Mouse (Mus musculus) retina, postnatal 1 day (tissue): Measurements from ENCODE around the gene Ogfod3.

Experiments used
- DNase-seq: peaks from one replicate; pipeline ENCODE4 v3.0.0-alpha.2; 2012

The Ogfod3 gene

DNA sequence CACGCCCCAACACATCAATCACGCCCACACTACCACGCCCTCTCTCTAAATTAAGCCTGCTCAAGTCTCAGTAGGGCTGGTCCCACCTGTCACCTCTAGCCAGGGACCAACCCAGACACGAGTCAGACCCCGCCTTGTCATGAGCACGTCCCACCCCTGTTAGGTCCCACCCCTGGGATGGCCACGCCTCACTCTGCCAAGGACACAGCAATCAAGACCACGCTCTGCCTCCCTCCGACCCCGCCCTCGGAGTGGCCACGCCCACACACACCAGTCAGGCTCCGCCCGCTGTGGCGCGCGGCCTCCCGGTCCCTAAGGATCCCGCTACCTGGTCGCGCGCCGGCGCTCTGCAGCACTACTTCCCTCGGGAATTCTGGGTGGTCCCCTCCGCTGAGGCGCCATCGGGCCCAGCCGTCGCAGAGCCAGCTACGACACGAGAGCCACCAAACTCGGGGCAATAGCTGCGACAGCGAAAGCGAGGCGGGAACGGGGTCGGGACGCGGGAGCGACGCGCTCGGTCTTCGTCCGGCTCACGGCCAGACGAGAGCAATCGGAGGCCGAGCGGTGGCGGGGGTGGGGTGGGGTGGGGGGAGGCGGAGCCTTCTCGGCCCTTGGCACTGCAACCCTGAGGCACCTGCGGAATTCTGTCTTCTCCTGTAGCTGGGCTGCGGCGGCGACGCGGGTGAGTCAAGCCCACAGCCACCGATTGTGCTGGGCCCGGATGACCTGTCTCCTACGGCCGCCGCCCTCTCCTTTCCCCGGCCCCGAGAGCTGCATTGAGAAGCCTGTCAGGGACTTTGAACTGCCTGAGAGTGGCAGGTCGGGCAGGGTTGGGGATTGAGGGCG, at the start of gene Ogfod3, which contains the start of gene Hexdc:
Gene Ogfod3, minus strand, starts transcription at position 551 of the 846 bp plus-strand sequence.
Gene Hexdc, plus strand, starts transcription at position 273 of the 846 bp plus-strand sequence.
- DNase-seq, result peak; percentile 98

DNA sequence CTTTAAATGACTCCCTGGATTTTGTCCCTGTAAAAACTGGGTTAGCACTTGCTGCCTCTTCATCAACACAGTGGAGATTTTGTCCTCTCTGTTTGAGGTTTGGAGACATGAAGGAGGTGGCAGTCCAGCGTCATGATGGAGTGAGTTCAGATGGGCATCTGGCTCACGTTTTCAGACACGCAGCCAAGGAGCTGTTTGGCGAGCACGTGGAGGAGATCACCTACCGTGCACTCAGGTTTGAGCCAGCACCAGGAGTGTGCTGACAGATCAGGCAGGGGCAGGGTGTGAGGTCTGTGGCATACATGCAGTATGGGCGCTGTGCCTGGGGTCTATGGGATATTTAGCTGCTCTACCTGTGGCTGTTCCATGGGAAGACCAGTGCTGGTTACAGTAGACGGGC, 45.7 kb upstream of the Ogfod3 start:
- DNase-seq, result no peak

DNA sequence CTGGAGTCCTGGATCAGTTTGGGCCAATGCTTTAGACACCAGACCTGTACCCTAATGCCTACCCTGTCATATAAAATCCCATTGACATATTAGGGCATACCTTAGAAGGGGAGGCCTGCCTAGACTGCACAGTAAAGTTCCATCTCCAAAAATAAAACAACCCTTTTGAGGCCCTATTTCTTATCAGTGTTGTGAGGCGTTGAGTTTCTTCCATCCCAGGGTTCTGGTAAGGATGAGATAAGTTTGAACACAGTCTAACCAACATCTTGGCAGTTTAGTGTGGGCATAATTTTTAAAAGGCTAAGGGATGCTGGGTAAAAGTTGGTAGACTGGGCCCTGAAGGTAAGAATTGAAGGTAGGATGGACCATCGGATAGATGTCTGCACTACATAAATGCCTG, 35.2 kb upstream of the Ogfod3 start:
- no peak for DNase-seq

DNA sequence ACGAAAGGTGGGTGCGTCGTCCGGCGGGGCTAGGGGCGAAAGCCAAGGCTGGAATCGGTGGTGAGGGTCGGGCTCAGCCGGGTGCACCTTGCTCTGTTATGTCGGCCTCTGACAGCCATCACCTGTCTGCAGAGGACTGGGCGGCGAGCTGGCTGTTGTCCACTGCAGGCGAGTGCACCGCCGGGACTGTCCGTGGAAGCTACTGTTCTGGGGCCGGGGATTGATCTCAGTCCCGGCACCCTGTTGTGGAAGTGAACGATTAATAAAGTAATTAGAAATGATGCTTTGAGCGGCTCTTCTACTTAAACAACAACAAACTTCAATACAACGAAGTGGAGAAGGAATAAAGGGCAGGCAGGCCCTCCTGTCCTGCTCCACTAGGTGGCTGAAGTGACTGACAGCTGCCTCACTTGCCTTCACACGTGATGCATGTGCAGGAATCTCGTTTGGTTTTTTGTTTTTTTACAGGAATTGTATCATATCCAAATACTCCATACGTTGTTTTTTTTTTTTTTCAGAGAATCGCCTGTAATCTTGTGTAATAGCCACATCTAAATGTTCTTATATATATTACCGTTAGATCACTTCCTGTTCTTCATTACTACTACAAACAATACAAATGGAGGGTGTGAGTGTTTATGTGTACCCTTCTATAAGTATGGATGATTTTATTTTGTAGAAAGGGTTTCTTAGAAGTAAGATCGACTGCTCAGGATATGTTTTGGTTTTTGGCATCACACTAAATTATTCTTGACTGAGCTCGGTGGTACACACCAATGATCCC, 33.0 kb upstream of the Ogfod3 start:
- peak; percentile 70 for DNase-seq

DNA sequence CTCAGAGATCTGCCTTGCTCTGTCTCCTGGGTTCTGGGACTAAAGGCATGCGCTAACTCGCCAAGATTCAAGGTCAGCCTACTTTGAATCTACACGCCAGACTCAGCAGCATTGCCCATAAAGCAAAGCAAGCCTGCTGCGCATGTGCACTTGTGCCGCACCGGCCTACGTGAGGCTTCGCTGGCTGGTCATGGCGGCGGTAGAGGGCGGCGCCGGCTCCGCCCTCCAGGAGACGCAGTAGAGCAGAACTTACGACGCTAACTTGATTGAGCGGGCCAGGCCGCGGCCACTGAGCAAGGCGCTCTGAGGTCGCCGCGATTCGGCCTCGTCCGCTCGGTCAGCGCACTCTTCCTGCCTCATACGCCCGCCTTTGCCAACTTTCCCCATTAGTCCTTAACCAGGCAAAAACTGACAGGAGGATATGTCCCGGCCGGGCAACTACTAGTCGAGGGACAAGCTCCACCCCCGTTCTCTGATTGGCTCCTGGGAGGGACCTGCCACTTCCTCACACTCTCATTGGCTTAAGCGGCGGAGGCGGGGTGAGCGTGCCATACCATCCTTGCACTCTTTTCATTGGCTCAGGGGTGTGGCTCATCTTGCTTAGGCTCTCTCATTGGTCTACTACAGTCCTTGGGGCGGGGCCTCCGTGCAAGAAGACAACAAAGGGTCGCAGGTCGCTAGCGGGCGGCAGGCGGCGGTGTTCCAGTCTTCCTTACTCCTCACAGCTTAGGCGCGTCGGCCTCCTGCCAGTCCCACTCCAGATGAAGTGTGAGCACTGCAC, 32.2 kb upstream of the Ogfod3 start, which contains the start of gene Narf:
Gene Narf, plus strand, starts transcription at position 690 of the 781 bp plus-strand sequence.
- DNase-seq, result peak; percentile 100

DNA sequence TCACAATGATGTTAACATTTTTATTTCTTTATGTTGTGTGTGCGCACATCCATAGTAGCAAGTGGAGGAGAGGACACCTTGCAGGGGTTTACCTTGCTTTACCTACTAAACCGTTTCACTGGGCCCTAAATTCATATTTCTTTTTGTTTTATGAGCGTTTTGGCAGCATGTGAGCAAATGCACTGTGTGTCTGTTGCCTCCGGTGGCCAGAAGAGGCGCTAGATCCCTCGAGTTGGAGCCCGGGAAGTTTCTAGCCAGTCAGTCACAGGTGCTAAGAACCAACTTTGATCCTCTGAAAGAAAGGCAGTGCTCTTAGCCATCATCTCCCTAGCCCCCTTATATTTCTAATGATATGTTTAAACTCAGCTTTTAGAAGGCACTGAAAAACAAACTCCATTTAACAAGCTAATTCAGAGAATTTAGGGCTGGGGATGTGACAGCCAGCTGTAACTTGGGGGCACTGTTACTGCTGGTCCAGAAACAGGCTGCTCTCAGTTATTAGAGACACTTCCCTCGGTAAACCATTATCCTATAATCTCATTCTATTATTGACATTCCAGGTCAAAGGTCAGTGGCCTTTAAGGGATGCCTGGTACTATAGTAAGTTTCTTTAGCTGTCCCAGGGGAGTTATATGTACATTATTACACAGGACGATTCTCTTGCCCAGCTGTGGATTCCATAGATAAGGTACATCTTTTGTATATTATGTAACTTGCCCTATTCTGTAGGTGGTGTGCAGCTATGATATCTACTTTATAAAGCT, 31.1 kb upstream of the Ogfod3 start:
- DNase-seq, result peak; percentile 51

DNA sequence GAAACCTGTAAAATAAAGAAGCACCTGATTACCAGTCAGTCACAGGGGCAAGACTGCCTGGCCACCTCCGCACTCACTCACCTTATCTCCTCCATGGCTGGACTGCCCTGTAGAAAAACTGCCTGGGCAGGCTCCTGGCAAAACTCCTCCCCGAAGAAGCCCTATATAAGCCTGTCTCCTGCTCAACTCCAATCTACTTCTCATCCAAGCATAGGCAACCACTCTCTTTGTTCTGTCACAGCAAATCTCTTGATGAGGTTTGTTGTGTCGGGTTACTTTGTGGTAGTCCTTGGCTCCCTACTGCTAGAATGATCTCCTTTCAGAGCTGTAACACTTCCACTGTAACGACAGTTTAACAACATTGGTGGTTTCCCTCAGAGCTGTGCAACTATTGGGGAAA, 28.2 kb upstream of the Ogfod3 start:
- no peak for DNase-seq

DNA sequence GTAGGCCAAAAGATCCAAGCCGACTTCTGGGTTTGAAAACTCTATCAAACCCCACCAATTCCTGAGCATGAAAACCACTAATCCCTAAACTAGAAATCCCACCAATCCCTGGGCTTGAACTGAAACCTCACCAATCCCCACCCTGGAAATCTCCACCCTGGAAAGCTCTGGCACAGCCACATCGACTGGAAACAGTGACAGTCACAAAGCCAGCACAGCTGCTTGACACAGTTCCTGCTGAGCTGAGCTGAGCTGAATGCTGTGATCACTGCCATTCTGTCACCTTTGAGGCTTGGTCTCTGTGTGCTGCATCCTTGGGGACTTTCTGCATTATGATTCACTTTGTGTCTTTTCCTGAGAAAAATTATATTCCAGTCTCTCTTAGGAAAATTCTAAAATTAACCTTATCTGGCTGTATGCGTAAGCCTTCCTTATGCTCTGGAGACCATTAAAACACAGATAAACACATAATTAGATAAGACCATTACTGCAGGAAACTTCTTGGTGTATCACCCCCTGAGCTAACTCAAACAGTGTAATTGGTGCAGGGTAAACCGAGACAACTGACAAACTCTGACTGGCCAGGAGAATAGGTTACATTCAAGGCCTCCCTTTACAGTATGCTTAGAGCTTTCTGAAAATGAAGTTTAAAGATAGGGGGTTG, 27.2 kb upstream of the Ogfod3 start:
- DNase-seq, result peak; percentile 55

DNA sequence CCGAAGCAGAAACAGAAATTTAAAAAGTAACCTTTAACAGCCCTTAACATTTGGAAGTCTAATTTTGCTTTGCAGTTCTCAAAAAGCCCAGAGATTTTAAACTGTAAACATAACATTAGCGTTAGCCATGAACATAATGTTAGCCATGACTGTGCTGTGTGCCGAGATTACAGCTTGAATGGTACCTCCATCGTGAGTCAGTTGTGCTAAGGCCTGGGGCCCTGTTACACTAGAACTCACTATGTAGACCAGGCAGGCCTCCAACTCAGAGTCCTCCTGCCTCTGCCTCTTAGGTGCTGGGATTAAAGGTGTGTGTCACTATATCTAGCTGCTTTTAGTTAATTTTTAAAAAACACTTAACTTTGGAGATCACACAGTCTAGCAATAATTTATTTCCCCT, 26.7 kb upstream of the Ogfod3 start:
- DNase-seq, result no peak

DNA sequence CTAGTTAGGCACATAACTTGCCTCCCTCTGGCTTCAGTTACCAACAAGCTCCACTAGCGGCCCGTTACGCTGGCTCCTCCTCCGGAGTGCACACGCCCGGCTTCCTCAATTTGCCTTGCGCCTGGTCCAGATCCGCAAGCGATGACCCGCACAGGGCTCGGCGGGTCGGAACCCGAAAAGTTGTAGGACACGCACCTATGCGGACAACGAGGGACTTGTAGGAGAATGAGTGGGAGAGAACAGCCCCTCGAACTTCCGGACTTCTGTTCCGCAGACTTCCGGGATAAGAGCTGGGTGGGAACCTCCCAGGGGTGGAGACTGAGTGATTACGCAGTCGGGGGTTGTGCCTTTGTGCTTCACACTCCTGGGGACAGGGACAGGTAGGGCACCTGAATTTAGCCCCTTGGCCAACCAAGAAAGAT, 24.5 kb upstream of the Ogfod3 start, which contains the start of gene Cybc1:
Gene Cybc1, minus strand, starts transcription at position 305 of the 422 bp plus-strand sequence.
- DNase-seq, result peak; percentile 82

DNA sequence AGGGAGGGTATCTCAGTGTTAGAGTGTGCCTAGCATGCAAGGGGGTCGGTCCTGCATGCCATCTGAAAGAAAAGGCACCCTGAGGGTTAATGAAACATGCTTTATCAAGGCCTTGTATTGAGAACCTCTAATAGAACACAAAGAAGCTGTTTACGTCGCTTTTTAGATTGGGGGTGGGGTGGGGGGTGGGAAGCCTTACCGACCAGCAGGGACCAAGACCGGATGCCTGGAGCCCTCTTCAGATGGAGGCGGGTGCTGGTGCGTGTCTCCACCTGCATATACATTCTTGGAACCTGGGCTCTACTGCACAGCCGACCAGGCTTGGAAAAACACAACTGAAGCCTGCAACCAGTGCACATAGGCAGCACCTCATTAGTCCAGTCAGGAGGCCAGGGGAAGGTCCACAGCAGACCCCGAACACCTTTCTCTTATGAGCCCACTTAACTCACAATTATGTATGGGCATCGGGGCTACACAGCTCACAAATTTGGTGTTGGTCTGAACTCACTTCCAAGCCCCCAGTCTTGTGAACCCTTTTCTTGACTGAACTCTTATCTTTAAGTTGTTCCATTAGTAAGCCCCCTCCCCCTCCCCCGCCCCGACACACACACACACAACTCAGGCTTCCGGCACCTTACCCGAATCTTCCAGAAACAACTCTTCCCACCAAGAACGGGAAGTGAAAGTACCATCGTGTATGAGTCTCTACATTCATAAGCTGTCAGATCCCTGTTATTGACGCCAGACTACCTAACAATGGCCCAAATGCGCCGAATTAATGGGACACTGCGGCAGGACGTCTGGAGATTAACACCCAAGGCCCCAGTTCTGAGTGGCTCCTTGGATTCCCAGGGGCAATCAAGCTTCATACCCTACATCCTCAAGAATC, 23.9 kb upstream of the Ogfod3 start:
- DNase-seq, result no peak

DNA sequence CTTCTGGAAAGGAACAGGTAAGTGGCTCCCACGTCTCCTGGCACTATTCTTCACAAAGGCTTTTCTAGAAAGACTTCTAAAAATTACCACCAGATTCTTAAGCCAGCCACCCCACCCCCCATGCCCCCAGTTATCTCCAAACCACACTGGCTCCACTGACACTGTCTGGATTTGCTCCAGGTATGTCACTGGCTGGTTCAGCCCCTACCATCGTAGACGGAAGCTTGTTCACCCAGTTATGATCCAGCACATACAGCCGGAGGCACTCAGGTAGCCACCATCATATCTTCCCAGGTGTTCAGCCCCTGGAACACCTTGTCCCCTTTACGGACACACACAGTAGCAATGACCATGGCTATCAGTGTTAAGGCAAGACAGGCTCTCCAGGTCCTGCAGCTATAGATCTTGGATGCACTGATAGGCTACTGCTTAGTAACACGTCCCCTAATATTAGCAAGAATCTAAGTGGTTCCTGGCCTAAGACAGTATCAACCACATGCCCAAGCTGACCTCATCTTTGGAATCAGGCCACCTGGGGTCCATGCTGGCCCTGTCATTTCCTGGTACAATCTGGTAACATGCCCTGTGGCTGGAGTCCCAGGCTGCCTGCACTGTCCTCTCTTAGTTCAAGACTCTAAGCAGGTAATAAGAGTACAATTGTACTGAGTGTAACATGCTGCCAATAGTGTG, 17.0 kb upstream of the Ogfod3 start:
- no peak for DNase-seq

DNA sequence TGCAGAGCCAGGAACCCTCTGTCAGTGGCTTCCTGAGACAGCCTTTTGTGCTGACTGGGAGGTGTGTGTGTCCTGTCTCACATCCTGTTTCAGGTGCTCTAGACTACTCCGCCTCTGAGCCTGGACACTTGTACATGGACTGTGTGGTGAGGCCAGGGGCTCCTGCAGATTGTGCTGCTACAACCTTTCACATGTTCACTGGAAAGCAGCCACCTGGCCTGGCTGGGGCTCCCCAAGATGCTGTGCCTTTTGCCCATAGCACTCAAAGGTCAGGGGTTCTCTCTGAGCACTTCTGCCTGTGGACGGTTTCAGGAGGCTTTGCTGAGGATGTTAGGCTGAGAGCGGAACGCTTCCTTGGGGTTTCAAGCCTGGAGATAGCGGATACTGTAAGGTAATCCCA, 16.3 kb upstream of the Ogfod3 start:
- no peak for DNase-seq

DNA sequence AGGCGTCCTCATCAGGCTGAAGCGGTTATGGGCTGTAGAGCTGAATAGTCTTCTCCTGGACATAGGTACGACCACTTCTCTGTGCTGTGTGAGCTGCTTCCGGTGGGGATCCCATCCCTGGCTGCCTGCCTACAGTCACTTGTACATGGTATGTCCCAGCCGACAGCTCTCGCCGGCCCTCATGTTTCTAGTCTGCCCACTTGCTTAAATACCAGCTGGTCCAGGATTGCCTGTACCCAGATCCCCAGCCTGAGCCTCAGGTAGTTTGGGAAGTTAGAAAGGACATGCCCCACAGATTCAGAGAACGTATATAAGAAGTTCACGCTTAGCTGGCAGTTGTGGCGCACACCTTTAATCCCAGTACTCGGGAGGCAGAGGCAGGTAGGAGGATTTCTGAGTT, 15.3 kb upstream of the Ogfod3 start:
- no peak for DNase-seq

DNA sequence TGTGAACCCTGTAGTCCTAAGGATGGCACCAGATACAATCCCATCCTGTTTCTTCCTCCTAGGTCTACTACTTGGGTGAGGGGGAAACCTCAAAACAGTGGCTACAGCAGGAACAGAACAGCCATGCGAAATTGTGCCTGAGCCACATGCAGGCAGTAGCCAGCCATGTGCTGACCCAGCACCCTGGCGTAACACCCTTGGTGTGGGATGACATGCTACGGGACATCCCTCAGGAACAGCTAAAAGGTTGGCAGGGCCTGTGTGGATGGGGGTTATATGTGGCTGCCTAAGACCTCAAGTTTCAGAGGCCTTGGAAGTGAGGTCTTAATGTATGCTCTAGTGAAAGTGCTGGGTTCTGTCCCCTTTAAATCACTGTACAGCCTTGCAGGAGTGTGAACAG, 12.3 kb upstream of the Ogfod3 start:
- DNase-seq, result no peak

DNA sequence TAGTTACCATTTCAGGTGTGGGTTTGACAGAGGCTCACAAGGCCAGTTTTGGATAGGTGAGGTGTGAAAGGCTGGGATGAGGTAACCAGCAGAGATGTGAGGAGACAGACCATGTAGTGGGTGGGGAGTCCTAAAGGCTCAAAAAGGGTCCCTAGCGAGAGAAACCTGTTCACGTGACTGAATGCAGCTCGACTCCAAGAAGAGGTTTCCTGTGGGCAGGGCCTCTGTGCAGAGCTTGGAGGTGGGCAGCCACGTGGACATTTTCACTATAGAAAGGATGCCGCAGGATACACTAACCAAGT, 701 bp downstream of the Ogfod3 start:
- no peak for DNase-seq

DNA sequence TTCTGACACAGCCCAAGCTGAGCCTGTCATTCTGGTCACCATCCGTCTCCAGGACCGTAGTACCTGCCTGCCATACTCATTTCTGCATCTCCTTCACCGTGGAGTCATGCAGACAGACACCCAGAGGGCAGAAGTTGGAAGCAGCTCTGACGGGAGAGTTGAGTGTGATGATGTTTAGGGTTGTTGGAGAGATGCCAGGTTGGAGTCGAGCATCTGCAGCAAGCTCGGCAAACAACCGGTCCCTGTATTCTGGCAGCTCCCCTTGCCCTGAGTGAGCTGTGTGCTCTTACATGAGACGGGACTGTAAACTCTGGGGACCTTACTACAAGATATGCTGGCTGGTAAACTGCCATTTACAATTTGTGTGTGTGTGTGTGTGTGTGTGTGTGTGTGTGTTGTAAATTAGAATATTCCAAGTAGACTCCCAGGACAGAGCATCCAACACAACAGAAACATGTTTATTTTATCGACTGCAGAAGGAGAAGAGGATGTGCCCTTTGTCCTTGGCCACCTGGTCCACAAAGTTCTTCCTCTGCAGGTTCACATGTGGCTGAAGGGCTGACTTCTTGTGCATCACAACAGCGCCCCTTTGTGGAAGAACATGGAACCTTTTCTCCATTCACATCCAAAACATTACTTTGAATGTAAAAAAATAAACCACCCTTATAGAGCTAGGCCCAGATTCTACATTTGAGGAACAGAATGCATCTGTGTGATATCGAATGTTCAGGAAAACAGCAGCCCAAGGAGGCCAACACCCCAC, 2.9 kb downstream of the Ogfod3 start:
- DNase-seq, result peak; percentile 45

DNA sequence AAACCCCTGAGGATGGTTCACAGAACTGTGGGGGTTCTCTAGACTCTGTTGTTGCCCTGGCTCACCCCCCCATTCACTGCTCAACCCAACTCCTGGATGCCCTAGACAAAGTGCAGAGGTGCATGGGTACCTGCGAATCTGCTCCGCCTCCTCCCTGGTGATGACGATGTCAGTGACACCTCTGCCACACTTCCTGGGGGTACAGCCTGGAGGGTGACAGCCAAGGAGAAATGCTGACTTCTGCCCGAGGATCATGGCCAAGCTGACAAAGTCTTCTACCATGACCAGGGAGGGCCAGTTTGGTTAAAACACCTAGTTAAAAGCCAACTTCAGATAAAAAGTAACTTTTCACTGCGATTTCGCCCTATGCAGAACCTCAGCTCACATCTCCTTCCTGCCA, 3.7 kb downstream of the Ogfod3 start:
- no peak for DNase-seq

DNA sequence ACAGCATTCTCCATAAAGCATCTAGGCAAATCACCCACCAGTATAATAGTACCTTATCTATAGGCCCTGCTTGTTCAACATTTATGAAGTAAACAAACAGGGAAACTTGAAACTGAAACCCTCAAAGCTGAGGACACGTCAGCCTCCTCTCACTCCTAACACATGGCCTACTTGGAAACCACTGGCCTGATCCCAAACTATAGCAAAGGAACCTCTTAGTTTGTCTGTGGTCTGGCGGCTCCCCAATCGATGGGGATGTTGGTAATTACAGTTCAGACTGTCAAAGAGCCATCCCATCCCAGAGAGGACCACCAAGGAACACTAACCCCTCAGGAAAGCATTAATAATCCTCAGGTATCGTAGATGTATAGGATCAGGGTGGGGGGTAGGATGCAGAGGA, 4.7 kb downstream of the Ogfod3 start:
- no peak for DNase-seq
